ENCODE assay signal across 24 mouse cellular contexts in the genomic region with DNA sequence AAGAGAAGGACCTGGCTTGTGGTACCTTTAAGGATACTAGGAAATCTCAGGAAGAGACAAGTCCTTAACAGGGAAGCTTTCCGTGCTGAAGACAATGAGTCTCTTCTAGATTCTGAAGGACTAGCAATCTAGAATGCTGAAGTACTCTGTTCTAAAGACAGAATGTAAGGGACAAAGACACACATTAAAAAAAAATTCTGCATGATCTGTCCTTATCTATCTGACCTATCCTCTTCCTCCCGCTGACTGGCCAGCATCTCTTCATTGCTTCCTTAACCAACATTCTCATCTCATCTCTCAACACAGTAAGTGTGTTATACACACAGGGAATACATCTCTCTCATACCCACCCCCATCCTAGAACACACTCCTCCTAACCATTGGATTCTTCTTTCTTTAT. TPM values are rescaled to one million over a fixed set of nuclear protein-coding genes. Genes with fewer than 3 reads are reported as not detected.
"Had no signal": no experiment of that assay in that cellular context is flagged by ENCODE, and none has a peak within 500 bp of the region (broad histone marks: within the 10 kb centered on the region; RNA-seq: fewer than 3 reads in every experiment).

A gene (minus strand): TSS at position 101 of the 400 bp plus-strand sequence.

- H3K27me3 ChIP-seq: neural tube, embryonic 12.5 days; neural tube, embryonic 13.5 days; neural tube, embryonic 15.5 days; stomach, embryonic 15.5 days had no signal

- DNase-seq: retina, postnatal 1 day; right cerebral cortex, adult 18-20 months; right cerebral cortex, postnatal 14 days; right cerebral cortex, postnatal 25 days; right cerebral cortex, postnatal 4 days; spleen, adult 18-20 months; thymus, adult 18-20 months; thymus, adult 2 months; thymus, postnatal 14 days; thymus, postnatal 25 days; thymus, postnatal 36 days; thymus, postnatal 4 days had no signal

- H3K36me3 ChIP-seq: neural tube, embryonic 12.5 days; neural tube, embryonic 13.5 days; neural tube, embryonic 15.5 days; stomach, embryonic 15.5 days had no signal

- H3K27ac ChIP-seq: neural tube, embryonic 12.5 days; neural tube, embryonic 13.5 days; neural tube, embryonic 15.5 days; stomach, embryonic 15.5 days; stomach, postnatal 0 days had no signal

- H3K4me1 ChIP-seq: neural tube, embryonic 12.5 days; neural tube, embryonic 13.5 days; neural tube, embryonic 15.5 days; stomach, embryonic 15.5 days had no signal

- H3K9me3 ChIP-seq: neural tube, embryonic 12.5 days; neural tube, embryonic 13.5 days; neural tube, embryonic 15.5 days; stomach, embryonic 15.5 days had no signal

- H3K9ac ChIP-seq: neural tube, embryonic 12.5 days; neural tube, embryonic 13.5 days; neural tube, embryonic 15.5 days; stomach, embryonic 15.5 days had no signal

- H3K4me2 ChIP-seq: neural tube, embryonic 12.5 days; neural tube, embryonic 13.5 days; neural tube, embryonic 15.5 days; stomach, embryonic 15.5 days had no signal

- H3K4me3 ChIP-seq: neural tube, embryonic 12.5 days; neural tube, embryonic 13.5 days; neural tube, embryonic 15.5 days; stomach, embryonic 15.5 days had no signal

RNA-seq across cellular contexts. Expression of the gene that starts here (rescaled TPM):
- total RNA-seq: neutrophil, adult 5-6 weeks had no signal
- polyA plus RNA-seq: neural tube, embryonic 11.5 days; neural tube, embryonic 12.5 days; neural tube, embryonic 13.5 days; neural tube, embryonic 14.5 days; small intestine, adult 2 months; stomach, embryonic 14.5 days; stomach, embryonic 16.5 days; thymus, adult 2 months; urinary bladder, adult 2 months had no signal
